Mouse (Mus musculus): ENCODE measurements around the gene Tll2.

Tll2 gene

GRCm38 (mm10) chr19:41160388-41160787 lies 46.2 kb downstream of the Tll2 start:
- in situ Hi-C loops (cut with MboI, MseI) = no loop called here

DNA sequence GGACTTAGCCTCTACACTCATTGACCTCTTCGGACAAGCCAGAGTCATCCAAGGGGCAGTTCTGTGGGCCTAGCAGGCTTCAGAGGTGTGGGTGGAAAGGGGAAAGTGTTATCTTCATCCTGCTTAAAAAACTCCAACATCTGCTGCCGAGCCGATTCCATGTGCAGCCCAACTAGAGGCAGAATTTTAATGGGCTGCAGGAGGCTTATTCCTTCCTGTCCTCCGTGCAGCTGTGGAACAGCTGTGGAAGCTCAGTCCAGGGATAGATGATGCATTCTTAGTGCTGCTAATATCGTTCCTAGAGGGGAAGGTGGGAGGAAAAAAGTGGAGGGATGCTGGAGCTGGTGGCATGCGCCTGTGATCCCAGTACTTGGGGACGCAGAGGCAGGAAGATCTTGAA lies 52.0 kb downstream of the Tll2 start:
- in situ Hi-C loops (cut with MboI, MseI) = no loop called here

DNA sequence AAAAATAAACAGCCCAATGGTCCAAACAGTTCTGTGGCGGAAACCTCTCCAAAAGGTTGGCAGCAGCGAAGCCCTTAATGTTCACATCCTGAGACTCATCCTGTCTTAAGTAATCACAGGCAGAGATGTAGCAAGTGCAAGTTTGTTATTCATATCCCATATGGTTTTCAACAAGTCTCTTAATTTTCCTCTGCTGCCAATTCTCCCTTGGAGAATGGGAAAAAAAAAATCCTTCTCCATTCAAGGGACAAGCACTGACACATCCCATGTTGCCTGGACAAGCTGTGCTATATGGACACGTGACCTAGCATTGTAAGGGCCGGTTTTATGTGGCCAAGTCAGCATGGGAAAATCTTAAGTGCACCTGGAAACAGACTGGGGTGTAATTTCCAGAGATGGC lies 54.2 kb downstream of the Tll2 start:
- in situ Hi-C loops (cut with MboI, MseI) = no loop called here

GRCm38 (mm10) chr19:41152016-41152370 lies 54.6 kb downstream of the Tll2 start:
- in situ Hi-C loops (cut with MboI, MseI) = no loop called here

- in situ Hi-C loops (cut with MboI, MseI) = no loop called here
Observed at GRCm38 (mm10) chr19:41151321-41152015, 55.2 kb downstream of the Tll2 start.

DNA sequence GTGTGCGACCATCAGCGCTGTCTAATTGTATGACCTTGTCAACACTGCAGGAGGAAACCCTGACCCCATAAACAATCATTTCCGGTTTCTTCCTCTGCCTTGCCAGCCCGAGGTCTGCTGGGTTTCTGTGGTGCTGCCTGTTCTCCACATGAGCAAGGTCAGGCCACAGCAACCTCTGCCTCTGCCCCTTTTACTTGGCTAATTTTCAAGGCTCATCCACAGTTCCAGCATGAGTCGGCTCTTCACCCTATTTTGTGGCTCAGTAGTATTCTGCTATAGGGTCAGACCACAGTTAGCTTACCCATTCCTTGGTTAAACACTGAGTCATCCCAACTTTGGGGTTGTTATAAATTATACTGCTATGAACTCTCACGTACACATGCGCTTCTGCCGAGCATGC lies 65.7 kb downstream of the Tll2 start:
- in situ Hi-C loops (cut with MboI, MseI) = no loop called here

DNA sequence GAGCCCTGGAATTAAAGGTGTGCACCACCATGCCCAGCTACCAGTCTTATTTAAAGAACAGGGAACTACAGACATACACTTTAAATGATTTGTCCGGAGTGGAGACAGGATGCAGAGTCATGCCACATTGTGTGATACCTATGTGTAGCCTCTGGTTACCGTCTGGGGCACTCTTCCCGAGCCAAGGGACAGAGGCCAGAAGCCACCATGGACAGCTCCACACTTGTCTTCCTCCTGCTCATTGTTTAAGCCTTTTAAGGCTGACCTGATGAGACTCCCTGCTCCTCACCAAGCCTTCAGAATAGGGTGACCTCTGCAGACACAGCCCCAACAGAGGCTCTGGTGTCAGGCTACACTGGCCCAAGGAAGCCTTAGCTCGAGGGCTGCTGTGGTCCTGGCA lies 67.0 kb downstream of the Tll2 start:
- in situ Hi-C loops (cut with MboI, MseI) = no loop called here

- in situ Hi-C loops (cut with MboI, MseI) = loop anchor here (5.0 kb wide), 1 partner anchor 44 kb away; no protein-coding TSS in a partner anchor
Observed at GRCm38 (mm10) chr19:41123009-41123408, 83.6 kb downstream of the Tll2 start.

DNA sequence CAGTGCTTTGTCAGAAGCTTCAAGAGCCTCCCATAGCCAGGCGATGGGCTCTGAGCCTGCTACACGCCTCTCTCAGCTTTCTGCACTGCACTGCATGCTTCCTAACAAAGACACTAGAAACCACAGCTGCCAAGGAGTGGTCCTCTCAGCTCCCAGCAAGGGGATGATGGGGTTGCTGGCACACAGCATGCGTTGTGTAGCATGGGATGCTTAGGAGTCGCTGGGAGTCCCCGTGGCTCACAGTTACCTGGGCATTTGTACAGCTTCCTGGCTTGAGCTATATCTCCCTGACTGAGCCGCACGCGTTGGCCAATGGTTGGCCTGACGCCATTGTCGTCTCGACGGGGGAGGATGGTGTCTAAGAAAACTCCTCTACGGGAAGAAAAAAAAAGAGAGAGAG lies 86.7 kb downstream of the Tll2 start:
- in situ Hi-C loops (cut with MboI, MseI) = loop anchor here (5.0 to 10.0 kb wide), 2 partner anchors 47 to 1055 kb away; no protein-coding TSS in a partner anchor

- in situ Hi-C loops (cut with MboI, MseI) = loop anchor here (10.0 kb wide), 1 partner anchor 1054 kb away; no protein-coding TSS in a partner anchor
Observed at GRCm38 (mm10) chr19:41118346-41118745, 88.3 kb downstream of the Tll2 start.

DNA sequence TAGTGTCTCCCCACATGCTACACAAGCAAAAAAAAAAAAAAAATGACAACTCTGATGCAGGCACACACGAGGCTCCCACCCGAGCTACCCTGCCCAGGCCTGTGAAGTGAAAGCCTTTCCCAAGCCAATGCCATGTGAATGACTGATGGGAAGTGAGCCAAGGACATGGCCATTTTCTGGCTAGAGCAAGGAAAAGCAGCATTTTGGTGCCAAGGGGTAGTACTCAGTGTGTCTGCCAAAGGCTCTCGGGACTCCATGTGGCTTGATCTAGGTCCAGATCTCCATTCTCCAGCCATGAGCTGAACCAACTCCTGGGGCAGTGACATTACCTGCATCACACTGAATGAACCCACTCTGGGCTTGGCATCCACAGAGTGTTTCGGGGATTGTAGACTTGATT lies 89.3 kb downstream of the Tll2 start:
- in situ Hi-C loops (cut with MboI, MseI) = loop anchor here (10.0 kb wide), 1 partner anchor 1053 kb away; no protein-coding TSS in a partner anchor

DNA sequence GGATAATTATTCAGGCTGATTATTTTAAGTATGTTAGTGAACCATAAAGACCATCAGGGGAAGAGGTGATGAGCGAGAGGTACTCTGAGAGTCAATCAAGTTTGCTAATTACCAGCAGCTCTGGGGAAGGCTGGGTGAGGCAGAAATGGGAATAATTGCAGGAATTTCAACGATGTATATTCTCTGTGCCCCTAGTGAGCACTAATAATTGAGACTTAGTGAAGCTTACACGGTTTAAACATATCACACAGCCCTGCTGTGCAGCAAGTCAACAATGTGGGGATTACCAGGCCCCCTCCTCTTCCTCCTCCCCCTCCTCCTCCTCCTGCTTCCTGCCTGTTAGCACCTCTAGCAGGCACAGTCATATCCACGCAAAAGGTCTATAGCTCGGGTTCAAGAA lies 92.0 kb downstream of the Tll2 start:
- in situ Hi-C loops (cut with MboI, MseI) = loop anchor here (10.0 kb wide), 1 partner anchor 1050 kb away; no protein-coding TSS in a partner anchor

DNA sequence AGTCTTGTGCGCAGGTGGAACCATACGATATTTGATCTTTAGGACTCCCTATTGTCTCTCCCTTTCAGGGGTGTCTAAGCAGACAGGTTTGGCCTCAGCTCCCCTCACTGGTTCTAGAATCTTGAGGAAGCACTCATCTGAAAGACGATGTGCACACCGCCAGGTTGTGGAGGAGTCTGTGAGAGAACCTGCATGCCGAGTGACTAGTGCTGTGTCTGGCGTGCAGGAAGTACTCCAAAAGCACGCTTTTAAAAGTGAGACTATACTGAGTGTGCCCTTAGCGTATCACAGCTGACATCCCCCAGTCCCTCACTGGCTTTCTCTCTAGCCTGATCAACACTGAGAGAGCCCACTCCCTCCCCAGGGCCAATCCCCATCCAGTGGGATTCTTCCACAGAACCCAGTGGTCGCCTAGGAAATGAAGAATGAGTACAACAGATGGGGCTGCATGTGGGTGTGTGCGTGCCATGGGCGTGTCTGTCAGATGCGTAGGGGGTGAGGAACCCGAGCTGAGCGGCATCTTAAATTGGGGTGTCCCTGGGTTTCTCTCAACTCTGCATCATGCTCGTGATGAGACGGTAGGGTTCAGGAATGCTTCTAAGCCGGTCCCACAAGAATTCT lies 92.6 kb downstream of the Tll2 start:
- in situ Hi-C loops (cut with MboI, MseI) = loop anchor here (10.0 kb wide), 1 partner anchor 1049 kb away; no protein-coding TSS in a partner anchor

DNA sequence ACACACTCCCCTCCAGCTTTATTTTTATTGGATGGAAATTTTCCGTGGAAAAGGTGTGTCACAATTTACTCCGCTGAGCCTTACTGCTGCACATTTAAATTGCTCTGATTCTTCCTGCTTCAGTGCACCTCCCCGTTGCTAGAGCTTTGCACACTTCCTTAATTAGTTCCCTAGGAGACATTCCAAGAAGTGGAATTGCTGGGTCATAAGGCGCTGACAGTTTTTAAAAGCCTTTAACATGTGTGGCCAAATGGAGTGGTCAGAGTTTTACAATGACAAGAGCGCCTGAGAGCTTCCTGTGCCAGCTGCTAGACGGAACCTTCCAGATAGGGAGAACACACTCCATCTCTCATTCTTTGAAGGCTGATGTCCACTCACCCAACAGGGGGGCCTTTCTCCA lies 94.0 kb downstream of the Tll2 start:
- in situ Hi-C loops (cut with MboI, MseI) = loop anchor here (10.0 kb wide), 1 partner anchor 1048 kb away; no protein-coding TSS in a partner anchor

DNA sequence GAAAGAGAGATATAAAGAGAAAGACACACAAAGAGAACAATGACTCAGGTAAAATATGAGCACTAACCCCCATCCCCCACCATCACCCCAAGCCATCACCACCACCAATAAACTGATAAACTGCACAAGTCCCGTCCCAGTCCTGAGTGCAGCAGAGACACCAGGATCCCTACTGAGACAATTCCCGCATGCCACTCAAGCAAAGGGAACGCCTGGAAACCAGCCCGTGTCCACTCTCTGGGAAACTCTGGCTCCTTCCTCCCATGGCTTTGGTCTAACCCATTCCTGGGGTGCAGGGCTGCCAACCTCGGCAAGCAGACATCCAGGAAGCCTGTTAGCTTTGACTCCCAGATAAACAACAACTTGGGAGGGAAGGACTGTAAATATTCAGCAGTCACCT lies 96.6 kb downstream of the Tll2 start:
- in situ Hi-C loops (cut with MboI, MseI) = loop anchor here (10.0 kb wide), 1 partner anchor 1045 kb away; no protein-coding TSS in a partner anchor

DNA sequence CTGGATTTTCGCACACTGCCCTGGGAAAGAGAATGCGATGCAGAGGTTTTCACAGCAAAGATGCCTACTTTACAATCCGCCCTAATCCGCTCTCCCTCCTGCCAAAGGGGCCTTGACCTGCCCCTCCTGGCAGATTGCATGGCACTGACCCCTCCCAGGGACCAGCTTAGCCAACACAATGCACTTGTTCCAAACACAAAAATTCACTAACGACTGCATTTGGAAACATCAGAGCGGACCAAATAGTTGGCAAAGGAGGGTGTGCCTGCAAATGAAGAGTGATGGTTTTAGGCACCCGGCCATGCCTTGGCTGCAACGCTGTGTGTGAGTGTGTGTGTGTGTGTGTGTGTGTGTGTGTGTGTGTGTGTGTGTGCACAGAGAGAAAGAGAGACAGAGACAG lies 97.1 kb downstream of the Tll2 start:
- in situ Hi-C loops (cut with MboI, MseI) = no loop called here

DNA sequence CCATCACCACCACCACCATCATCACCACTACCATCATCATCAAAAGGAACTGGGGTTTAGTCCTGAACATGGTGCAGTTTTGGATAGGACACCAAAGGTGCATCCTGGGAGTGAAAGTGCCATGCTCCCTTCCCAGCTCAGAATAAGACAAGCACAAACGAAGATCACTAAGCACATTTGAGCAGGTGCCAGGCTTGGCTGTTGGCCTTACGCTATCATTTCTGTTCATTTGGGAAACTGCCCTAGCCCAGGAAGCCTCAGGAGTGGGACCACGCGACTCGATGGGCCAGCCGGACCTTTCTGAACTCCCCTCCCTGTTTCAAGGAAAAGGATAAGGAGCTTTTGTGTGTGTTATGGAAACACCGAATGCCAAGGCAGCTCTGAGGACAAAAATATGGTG lies 98.0 kb downstream of the Tll2 start:
- in situ Hi-C loops (cut with MboI, MseI) = no loop called here

DNA sequence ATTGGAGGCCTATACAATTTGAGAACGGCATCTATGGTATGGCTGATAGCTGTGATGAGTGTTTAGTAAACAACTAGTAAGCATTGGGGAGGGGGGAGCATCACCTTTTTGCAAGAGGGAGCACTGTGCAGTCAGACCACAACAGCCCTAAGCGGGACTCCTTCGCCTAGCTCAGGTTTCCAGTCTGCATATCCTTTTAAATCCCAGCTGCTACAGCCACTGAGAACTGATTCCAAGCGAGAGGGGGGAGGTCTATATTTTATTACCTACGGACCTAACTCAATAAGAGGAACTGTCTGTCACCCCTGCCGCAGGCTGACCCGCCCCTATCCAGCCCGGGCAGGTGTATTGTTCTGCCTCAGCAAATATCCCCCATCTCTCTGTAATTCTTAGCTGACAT lies 99.1 kb downstream of the Tll2 start:
- in situ Hi-C loops (cut with MboI, MseI) = no loop called here

DNA sequence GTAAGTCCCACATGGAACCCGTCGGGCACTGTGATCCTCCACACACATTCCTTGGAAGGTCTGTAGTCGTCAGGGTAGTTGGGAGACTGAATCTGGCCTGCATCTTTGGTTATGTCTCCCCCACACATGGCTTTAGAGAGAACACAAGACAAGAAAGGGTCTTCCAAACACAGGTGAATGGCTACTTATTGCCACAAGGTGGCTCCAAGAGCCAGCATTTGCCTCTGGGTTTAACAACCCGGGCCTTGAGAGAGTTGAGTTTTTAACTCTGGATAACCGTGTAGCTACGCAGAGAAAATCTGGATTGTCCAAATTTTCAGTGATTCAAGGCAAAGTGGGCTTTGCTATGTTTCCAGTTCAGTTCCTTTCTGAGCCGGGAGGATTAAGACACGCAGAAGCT lies 101.7 kb downstream of the Tll2 start:
- in situ Hi-C loops (cut with MboI, MseI) = no loop called here

DNA sequence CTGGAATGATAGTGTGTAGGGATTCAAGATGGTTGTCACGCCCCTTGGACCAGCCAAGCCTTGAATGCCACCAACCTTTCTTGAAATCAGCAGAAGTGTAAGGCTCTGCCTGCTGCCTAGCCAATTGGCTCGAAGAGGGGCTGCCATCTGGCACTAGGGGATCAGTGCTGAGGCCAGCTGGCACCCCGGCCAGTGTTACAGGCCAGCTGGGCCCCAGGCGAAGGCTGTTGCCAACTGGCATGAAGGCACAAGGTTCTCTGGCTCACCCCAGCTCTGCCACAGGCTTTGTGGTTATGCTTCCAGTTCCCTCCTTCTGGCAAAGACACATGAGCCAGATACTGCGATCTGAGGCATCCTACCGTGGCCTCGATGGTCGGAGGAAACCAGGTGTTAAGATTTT lies 105.2 kb downstream of the Tll2 start:
- in situ Hi-C loops (cut with MboI, MseI) = no loop called here

GRCm38 (mm10) chr19:41100863-41101262 lies 105.8 kb downstream of the Tll2 start:
- in situ Hi-C loops (cut with MboI, MseI) = no loop called here

DNA sequence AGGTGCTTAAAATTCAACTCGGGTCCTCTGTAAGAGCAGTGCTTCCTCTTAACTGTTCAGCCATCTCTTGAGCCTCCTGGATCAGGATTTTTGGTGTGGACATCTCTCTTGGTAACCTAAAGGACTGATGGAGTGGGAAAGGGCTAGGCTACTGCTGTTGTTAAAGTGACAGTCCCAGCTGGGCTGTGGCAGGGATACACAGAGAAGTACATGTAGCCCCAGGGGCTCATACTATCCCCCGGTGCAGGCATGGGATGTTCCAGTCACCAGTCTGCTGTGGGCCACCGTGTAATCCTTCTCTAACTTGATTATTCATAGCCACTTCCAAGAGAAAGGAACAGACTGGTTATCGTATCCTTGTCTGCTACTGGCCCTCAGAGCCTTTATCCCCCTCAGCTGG lies 109.6 kb downstream of the Tll2 start:
- in situ Hi-C loops (cut with MboI, MseI) = no loop called here

GRCm38 (mm10) chr19:41091901-41092300 lies 114.7 kb downstream of the Tll2 start:
- in situ Hi-C loops (cut with MboI, MseI) = no loop called here
